Mouse (Mus musculus) ES-E14 (cell line): ENCODE results near the gene Crabp2. TPM values are rescaled to one million over a fixed set of nuclear protein-coding genes. Genes with fewer than 3 reads are reported as not detected.
A peak's percentile ranks its signal among the peaks of the same experiment; 100 is the strongest.

Experiments
- DNase-seq: peaks from one replicate; pipeline ENCODE4 v3.0.0-alpha.2; 2013; ENCODE audit warnings: low read depth, low spot score
- H3K27ac ChIP-seq: 2 replicates; pipeline ENCODE4 v1.5.1; 2012; ENCODE audit warnings: low read depth, mild to moderate bottlenecking, low read length, moderate library complexity, mixed read lengths; ENCODE audit not compliant: poor library complexity, insufficient read depth, severe bottlenecking
- H3K36me3 ChIP-seq: 2 replicates; pipeline ENCODE4 v1.6.1; 2012; ENCODE audit warnings: mild to moderate bottlenecking, low read length, moderate library complexity, mixed read lengths; ENCODE audit not compliant: control insufficient read depth, poor library complexity, insufficient read depth, severe bottlenecking
- H3K4me1 ChIP-seq, 2 experiments: fragments of 150-350 bp in 1 of 2; sonication (generic) in 1 of 2; 2 replicates each; pipeline ENCODE4 v1.6.1; 2012; ENCODE audit warnings: low read length in 2 of 2, mild to moderate bottlenecking in 1 of 2, mixed read lengths in 1 of 2; ENCODE audit not compliant: control insufficient read depth in 2 of 2, insufficient read depth in 2 of 2, poor library complexity in 1 of 2
- H3K4me3 ChIP-seq, 2 experiments: fragments of 150-350 bp in 1 of 2; sonication (generic) in 1 of 2; 2 replicates each; pipeline ENCODE4 v1.5.1; 2012; ENCODE audit warnings: low read length in 2 of 2, low read depth in 1 of 2, mild to moderate bottlenecking in 1 of 2, mixed read lengths in 1 of 2; ENCODE audit not compliant: insufficient read depth in 1 of 2, poor library complexity in 1 of 2, severe bottlenecking in 1 of 2
- H3K9ac ChIP-seq: 2 replicates; pipeline ENCODE4 v1.6.1; 2012; ENCODE audit warnings: low read depth, mild to moderate bottlenecking, low read length, mixed read lengths; ENCODE audit not compliant: poor library complexity, insufficient read depth, severe bottlenecking
- H3K9me3 ChIP-seq: fragments of 150-350 bp; sonication (generic); 2 replicates; pipeline ENCODE4 v1.6.1; 2012; ENCODE audit warnings: low read depth, mild to moderate bottlenecking, low read length; ENCODE audit not compliant: control insufficient read depth, insufficient read depth
- CHD2 ChIP-seq: IDR thresholded peaks from 2 replicates; pipeline ENCODE4 v1.6.1; 2014; ENCODE audit warnings: mild to moderate bottlenecking, low read depth, low read length, inconsistent platforms
- HCFC1 ChIP-seq: IDR thresholded peaks from 2 replicates; pipeline ENCODE4 v1.6.1; 2012; ENCODE audit warnings: low read length, inconsistent platforms, borderline replicate concordance; ENCODE audit not compliant: insufficient read depth
- MAFK ChIP-seq: IDR thresholded peaks from 2 replicates; pipeline ENCODE4 v1.6.1; 2014; ENCODE audit warnings: mild to moderate bottlenecking, low read depth, low read length, inconsistent platforms; ENCODE audit not compliant: insufficient read depth
- ZC3H11A ChIP-seq: IDR thresholded peaks from 2 replicates; pipeline ENCODE4 v1.6.1; 2012; ENCODE audit warnings: low read depth, mild to moderate bottlenecking, inconsistent platforms, low read length, borderline replicate concordance
- ZNF384 ChIP-seq: IDR thresholded peaks from 2 replicates; pipeline ENCODE4 v1.6.1; 2012; ENCODE audit warnings: low read depth, low read length, inconsistent platforms
- in situ Hi-C, 2 experiments: fragments of 600-800 bp; cut with MboI; formaldehyde crosslinking; loops; one replicate each; pipeline ENCODE4 v1.15.1; 2025; ENCODE audit warnings: low sequenced_read_pairs in 2 of 2, inconsistent platforms in 1 of 2; ENCODE audit not compliant: unreplicated experiment in 2 of 2
- total RNA-seq: library from RNA; depleted of rRNA; stranded (reverse); fragments of 300-350 nt; gene quantifications from 2 replicates; pipeline ENCODE4 v1.2.3, GENCODE M21; 2012; rRNA removed

Crabp2 gene
- total RNA-seq, 1 experiment, result 19.7 TPM

DNA sequence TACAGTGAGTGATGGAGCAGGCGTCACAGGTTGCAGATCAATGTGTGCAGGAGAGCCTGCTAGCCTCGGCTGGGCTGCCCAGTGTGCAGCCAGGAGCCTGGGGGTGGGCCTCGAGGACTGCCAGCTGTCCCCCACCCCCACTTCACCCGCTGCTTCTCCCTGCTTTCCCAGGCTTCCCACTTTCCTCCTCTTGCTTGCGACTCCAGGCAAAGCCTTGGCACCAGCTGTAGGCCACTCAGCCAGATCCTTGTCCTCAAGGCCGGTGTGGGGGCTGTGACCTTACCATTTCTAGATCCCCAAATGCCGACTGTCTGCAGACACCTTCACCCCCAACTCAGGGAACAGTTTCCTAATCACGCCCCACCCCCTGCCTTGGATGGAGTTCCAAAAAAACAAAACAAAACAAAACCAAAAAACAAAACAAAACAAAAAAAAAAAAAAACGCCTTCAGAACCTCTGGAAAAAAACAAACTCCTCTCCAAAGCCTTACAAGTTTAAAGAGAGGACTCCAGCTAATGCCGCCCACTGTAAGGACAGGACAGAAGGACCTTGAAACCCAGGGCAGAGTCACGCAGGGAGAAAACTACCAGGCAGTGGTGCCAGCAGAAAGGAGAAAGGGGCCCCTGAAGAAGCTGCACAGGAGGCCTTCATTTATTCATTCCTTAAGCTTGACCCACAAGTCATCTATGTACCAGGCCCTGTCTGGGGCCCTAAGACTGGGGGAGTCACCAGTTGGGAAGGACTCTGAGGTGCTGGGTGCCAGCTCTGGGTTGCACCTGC, 52.5 kb downstream of the Crabp2 start:
- no peak for TF ChIP-seq MAFK
- no peak for TF ChIP-seq CHD2
- no peak for TF ChIP-seq ZNF384
- no peak for TF ChIP-seq HCFC1
- no peak for TF ChIP-seq ZC3H11A
- no peak overlapping the region for H3K27ac ChIP-seq
- no peak overlapping the region for H3K9ac ChIP-seq
- no peaks in the 10 kb centered on the region for H3K36me3 ChIP-seq
- H3K9me3 ChIP-seq, result no peaks in the 10 kb centered on the region
- peak overlapping the region in 1 of 2 experiments; percentile 80; a peak in 2 of 4 replicates for H3K4me3 ChIP-seq
- no peak for DNase-seq
- in situ Hi-C loops, result no loop called here
- peaks cover 0 to 15% of the 10 kb centered on the region in 2 experiments; a peak in 2 of 4 replicates for H3K4me1 ChIP-seq

DNA sequence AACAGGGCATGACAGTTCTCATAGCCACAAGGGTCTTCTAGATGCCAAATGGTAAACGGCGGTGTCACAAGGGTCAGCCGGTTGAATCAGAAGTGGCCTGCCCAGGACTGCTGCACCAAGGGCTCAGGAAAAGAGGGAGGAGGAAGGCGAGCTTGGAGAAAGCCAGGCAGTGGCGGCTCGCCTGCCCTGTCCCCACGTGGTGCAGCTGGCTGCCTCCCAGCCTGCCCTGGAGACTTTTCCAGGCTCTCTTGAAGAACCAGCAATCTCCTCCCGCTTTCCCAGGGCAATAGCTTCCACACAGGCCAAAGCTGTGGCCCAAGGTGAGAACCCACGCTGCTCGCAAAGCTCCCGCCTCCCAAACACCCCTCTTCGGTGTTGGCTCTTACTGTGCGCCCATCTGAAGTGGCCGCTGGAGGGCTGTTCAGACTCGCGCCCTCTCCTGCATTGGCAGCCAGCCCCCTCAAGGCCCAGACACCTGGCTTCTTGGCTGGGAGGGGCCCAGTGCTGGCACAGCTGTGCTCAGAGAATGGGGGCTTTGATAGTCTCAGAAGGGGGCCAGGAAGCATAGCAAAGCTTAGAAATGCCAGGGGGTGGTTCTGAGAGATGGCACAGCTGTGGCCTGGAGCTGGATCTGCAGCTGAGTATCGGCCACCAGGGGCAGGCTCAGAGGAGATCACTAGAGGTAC, 54.0 kb downstream of the Crabp2 start:
- H3K36me3 ChIP-seq, result no peaks in the 10 kb centered on the region
- no peak for DNase-seq
- H3K4me1 ChIP-seq, result peaks cover 0 to 12% of the 10 kb centered on the region in 2 experiments; a peak in 2 of 4 replicates
- no peak overlapping the region for H3K9ac ChIP-seq
- H3K4me3 ChIP-seq, result peak overlapping the region; percentile 27 to 46
- TF ChIP-seq MAFK (no peak), HCFC1 (no peak), ZNF384 (no peak), CHD2 (no peak), ZC3H11A (no peak)
- in situ Hi-C loops, result no loop called here
- no peaks in the 10 kb centered on the region for H3K9me3 ChIP-seq
- no peak overlapping the region for H3K27ac ChIP-seq

Other genes with a start within 250 kb of the Crabp2 start
- 0.37 and 0.49 TPM in 2 replicates for gene Lrrc71, start 200.0 kb upstream of the Crabp2 start, total RNA-seq
- 3.8 and 4.5 TPM in 2 replicates for gene Ntrk1, start 153.5 kb upstream of the Crabp2 start, total RNA-seq
- 0.11 and 0.18 TPM in 2 replicates for gene Insrr, start 151.7 kb upstream of the Crabp2 start, total RNA-seq
- gene Pear1, start 124.4 kb upstream of the Crabp2 start, total RNA-seq, result 1.8 TPM in 2 replicates
- gene Sh2d2a, start 101.9 kb upstream of the Crabp2 start, total RNA-seq, result 0.05 and 0.22 TPM in 2 replicates
- 40.2 and 53.8 TPM in 2 replicates for gene Prcc, start 63.1 kb upstream of the Crabp2 start, total RNA-seq
- gene Hdgf, start 42.3 kb upstream of the Crabp2 start, total RNA-seq, result 296 and 312 TPM in 2 replicates
- 154 and 162 TPM in 2 replicates for gene Mrpl24, start 29.2 kb upstream of the Crabp2 start, total RNA-seq
- 33.6 and 40.1 TPM in 2 replicates for gene Isg20l2, start 18.4 kb upstream of the Crabp2 start, total RNA-seq
- gene Rrnad1, start 17.9 kb upstream of the Crabp2 start, total RNA-seq, result 22.0 and 25.5 TPM in 2 replicates
- gene Nes, start 22.4 kb downstream of the Crabp2 start, total RNA-seq, result 22.3 and 29.4 TPM in 2 replicates
- 1.4 and 2.6 TPM in 2 replicates for gene Bcan, start 51.6 kb downstream of the Crabp2 start, total RNA-seq
- not detected in 2 replicates for gene Hapln2, start 78.9 kb downstream of the Crabp2 start, total RNA-seq
- 33.5 and 37.9 TPM in 2 replicates for gene Gpatch4, start 94.4 kb downstream of the Crabp2 start, total RNA-seq
- 117 and 144 TPM in 2 replicates for gene Naxe, start 109.8 kb downstream of the Crabp2 start, total RNA-seq
- gene Ttc24, start 129.6 kb downstream of the Crabp2 start, total RNA-seq, result not detected in 2 replicates
- gene Iqgap3, start 133.3 kb downstream of the Crabp2 start, total RNA-seq, result 60.3 and 81.2 TPM in 2 replicates
- gene Mef2d, start 193.7 kb downstream of the Crabp2 start, total RNA-seq, result 8.8 and 10.4 TPM in 2 replicates